Mouse (Mus musculus): Measurements from ENCODE around the gene Picalm. TPM values are rescaled to one million over a fixed set of nuclear protein-coding genes. Genes with fewer than 3 reads are reported as not detected.
A peak's percentile ranks its signal among the peaks of the same experiment; 100 is the strongest.

Picalm gene
- polyA plus RNA-seq, 1 experiment = 65.2 TPM

GRCm38 (mm10) chr7:90100614-90101160 is 29.3 kb upstream of the Picalm start:
- no peak for DNase-seq
- H3K27ac ChIP-seq (ENCODE audit: control insufficient read depth, insufficient read depth, low read length) = no peak overlapping the region
- 94% methylated on average over 3 of the region's 3 CpGs for whole genome bisulfite sequencing
- TF ChIP-seq CTCF (IDR thresholded peaks at IDR 0.05; ENCODE audit: borderline replicate concordance, control insufficient read depth, extremely low read depth, insufficient read depth, low read length, poor library complexity) = no peak
- TF ChIP-seq POLR2A (IDR thresholded peaks at IDR 0.05; ENCODE audit: control insufficient read depth, extremely low read depth, insufficient read depth, low read length, poor library complexity) = no peak
- no peaks in the 10 kb centered on the region for H3K36me3 ChIP-seq (ENCODE audit: control insufficient read depth, insufficient read depth, low read length)
- no peak overlapping the region for H3K4me3 ChIP-seq (ENCODE audit: control insufficient read depth, insufficient read depth, low read length)
- no peaks in the 10 kb centered on the region for H3K27me3 ChIP-seq (ENCODE audit: control insufficient read depth, insufficient read depth, low read length)
- H3K4me1 ChIP-seq (replicated peaks; ENCODE audit: control insufficient read depth, insufficient read depth, low read length) = no peaks in the 10 kb centered on the region

- WGBS = 100% methylated on average over 2 of the region's 2 CpGs
- no peaks in the 10 kb centered on the region for H3K4me1 ChIP-seq (replicated peaks; ENCODE audit: control insufficient read depth, insufficient read depth, low read length)
- no peak for DNase-seq
- TF ChIP-seq POLR2A (IDR thresholded peaks at IDR 0.05; ENCODE audit: control insufficient read depth, extremely low read depth, insufficient read depth, low read length, poor library complexity) (no peak), CTCF (IDR thresholded peaks at IDR 0.05; ENCODE audit: borderline replicate concordance, control insufficient read depth, extremely low read depth, insufficient read depth, low read length, poor library complexity) (no peak)
- H3K27me3 ChIP-seq (ENCODE audit: control insufficient read depth, insufficient read depth, low read length) = no peaks in the 10 kb centered on the region
- no peak overlapping the region for H3K4me3 ChIP-seq (ENCODE audit: control insufficient read depth, insufficient read depth, low read length)
- no peaks in the 10 kb centered on the region for H3K36me3 ChIP-seq (ENCODE audit: control insufficient read depth, insufficient read depth, low read length)
- H3K27ac ChIP-seq (ENCODE audit: control insufficient read depth, insufficient read depth, low read length) = no peak overlapping the region
Observed at GRCm38 (mm10) chr7:90116100-90116499, 13.9 kb upstream of the Picalm start.

- no peak for TF ChIP-seq POLR2A (IDR thresholded peaks at IDR 0.05; ENCODE audit: control insufficient read depth, extremely low read depth, insufficient read depth, low read length, poor library complexity)
- TF ChIP-seq CTCF (IDR thresholded peaks at IDR 0.05; ENCODE audit: borderline replicate concordance, control insufficient read depth, extremely low read depth, insufficient read depth, low read length, poor library complexity) = no peak
- H3K27ac ChIP-seq (ENCODE audit: control insufficient read depth, insufficient read depth, low read length) = no peak overlapping the region
- H3K27me3 ChIP-seq (ENCODE audit: control insufficient read depth, insufficient read depth, low read length) = no peaks in the 10 kb centered on the region
- H3K36me3 ChIP-seq (ENCODE audit: control insufficient read depth, insufficient read depth, low read length) = no peaks in the 10 kb centered on the region
- WGBS = 90% methylated on average over 4 of the region's 4 CpGs
- no peak overlapping the region for H3K4me3 ChIP-seq (ENCODE audit: control insufficient read depth, insufficient read depth, low read length)
- no peaks in the 10 kb centered on the region for H3K4me1 ChIP-seq (replicated peaks; ENCODE audit: control insufficient read depth, insufficient read depth, low read length)
- DNase-seq = no peak
Observed at GRCm38 (mm10) chr7:90120106-90120505, 9.9 kb upstream of the Picalm start.

DNA sequence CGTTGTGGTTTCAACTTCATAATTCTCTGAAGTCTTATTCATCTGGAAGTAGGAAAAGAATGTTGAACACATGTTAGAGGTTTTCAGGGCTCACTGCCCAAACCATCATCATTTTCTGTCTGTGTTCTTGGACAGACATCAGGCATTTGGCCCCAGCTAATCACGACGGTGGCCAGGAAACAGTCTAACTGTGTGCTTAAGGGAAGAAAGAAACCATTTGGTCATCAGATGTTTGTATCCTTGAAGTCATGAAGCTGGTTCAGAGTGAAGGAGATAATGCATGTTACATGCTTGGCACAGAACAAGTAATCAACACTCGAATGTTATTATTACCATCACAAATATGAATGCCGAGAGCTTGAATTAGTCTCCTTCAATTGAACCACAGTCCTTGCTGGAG is 5.0 kb upstream of the Picalm start:
- TF ChIP-seq POLR2A (IDR thresholded peaks at IDR 0.05; ENCODE audit: control insufficient read depth, extremely low read depth, insufficient read depth, low read length, poor library complexity) (no peak), CTCF (IDR thresholded peaks at IDR 0.05; ENCODE audit: borderline replicate concordance, control insufficient read depth, extremely low read depth, insufficient read depth, low read length, poor library complexity) (no peak)
- H3K27me3 ChIP-seq (ENCODE audit: control insufficient read depth, insufficient read depth, low read length) = no peaks in the 10 kb centered on the region
- H3K4me3 ChIP-seq (ENCODE audit: control insufficient read depth, insufficient read depth, low read length) = no peak overlapping the region
- no peaks in the 10 kb centered on the region for H3K36me3 ChIP-seq (ENCODE audit: control insufficient read depth, insufficient read depth, low read length)
- DNase-seq = no peak
- no peak overlapping the region for H3K27ac ChIP-seq (ENCODE audit: control insufficient read depth, insufficient read depth, low read length)
- no peaks in the 10 kb centered on the region for H3K4me1 ChIP-seq (replicated peaks; ENCODE audit: control insufficient read depth, insufficient read depth, low read length)
- WGBS = 77% methylated on average over 5 of the region's 5 CpGs

DNA sequence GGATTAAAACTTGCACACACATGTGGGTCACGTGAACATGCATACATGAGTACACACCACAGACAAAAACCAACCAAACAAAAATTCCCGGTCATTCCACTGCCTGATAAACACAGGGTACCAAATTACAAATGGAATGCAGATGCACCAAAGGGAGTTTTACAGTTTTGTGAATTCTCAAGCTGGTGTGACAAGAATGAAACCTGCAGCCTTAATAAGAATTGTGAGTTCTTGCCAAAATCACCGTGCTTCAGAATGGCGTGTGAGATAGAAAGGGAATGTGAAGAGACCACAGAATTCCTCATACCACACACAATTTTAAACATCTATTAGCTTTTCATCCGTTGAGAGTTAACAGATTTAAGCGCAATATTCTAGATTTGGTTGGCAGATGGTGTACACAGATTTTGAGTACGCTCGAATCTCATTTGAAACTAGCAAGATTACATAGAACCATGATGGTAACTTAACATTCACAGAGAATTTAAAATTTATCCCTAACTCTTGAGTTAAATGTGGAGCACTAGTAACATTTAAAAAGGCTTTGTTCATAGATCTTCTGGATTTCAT is 1.3 kb upstream of the Picalm start:
- no peaks in the 10 kb centered on the region; the same call in 1 of the 2 replicates for H3K4me1 ChIP-seq (replicated peaks; ENCODE audit: control insufficient read depth, insufficient read depth, low read length)
- TF ChIP-seq CTCF (IDR thresholded peaks at IDR 0.05; ENCODE audit: borderline replicate concordance, control insufficient read depth, extremely low read depth, insufficient read depth, low read length, poor library complexity) = no peak
- TF ChIP-seq POLR2A (IDR thresholded peaks at IDR 0.05; ENCODE audit: control insufficient read depth, extremely low read depth, insufficient read depth, low read length, poor library complexity) = no peak
- H3K36me3 ChIP-seq (ENCODE audit: control insufficient read depth, insufficient read depth, low read length) = no peaks in the 10 kb centered on the region
- no peak for DNase-seq
- WGBS = 74% methylated on average over 8 of the region's 8 CpGs
- peak overlapping the region; percentile 86; the same call in 1 of the 2 replicates for H3K27ac ChIP-seq (ENCODE audit: control insufficient read depth, insufficient read depth, low read length)
- no peaks in the 10 kb centered on the region for H3K27me3 ChIP-seq (ENCODE audit: control insufficient read depth, insufficient read depth, low read length)
- no peak overlapping the region for H3K4me3 ChIP-seq (ENCODE audit: control insufficient read depth, insufficient read depth, low read length)

DNA sequence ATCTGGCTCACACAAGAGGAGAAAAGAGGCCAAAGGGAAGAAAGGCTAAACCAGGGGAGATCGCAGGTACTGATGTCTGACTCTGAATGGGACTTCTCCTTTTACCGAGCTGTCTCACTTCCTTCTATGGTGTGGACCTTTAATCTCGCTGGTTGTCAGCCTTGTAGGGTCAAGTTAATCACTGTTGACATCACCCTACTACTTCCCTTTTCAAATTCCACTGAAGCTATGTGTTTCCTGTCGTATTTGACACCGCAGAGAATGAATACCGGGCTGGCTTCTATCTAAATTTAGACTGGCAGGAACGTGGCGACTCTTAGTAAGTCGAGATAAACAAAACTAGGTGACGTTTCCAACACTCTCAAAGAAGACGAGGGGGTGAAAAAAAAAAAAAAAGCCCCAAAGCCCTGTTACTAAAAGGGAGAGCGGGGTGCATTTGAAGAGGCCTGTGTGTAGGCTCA is 712 bp upstream of the Picalm start:
- Histone ChIP-seq H3K36me3 (ENCODE audit: control insufficient read depth, insufficient read depth, low read length) (no peaks in the 10 kb centered on the region), H3K4me1 (replicated peaks; ENCODE audit: control insufficient read depth, insufficient read depth, low read length) (no peaks in the 10 kb centered on the region; the same call in 1 of the 2 replicates), H3K27ac (ENCODE audit: control insufficient read depth, insufficient read depth, low read length) (peak overlapping the region; percentile 86), H3K4me3 (ENCODE audit: control insufficient read depth, insufficient read depth, low read length) (peak overlapping the region; percentile 37), H3K27me3 (ENCODE audit: control insufficient read depth, insufficient read depth, low read length) (no peaks in the 10 kb centered on the region)
- no peak for TF ChIP-seq POLR2A (IDR thresholded peaks at IDR 0.05; ENCODE audit: control insufficient read depth, extremely low read depth, insufficient read depth, low read length, poor library complexity)
- TF ChIP-seq CTCF (IDR thresholded peaks at IDR 0.05; ENCODE audit: borderline replicate concordance, control insufficient read depth, extremely low read depth, insufficient read depth, low read length, poor library complexity) = no peak
- WGBS = under 1% methylated on average over 12 of the region's 12 CpGs
- no peak for DNase-seq

Measured in thymus, adult 2 months (tissue).